Mouse (Mus musculus) CH12.LX (cell line): ENCODE results near the gene Pate2. TPM values are rescaled to one million over a fixed set of nuclear protein-coding genes. Genes with fewer than 3 reads are reported as not detected.

Experiments used
- DNase-seq: peaks from one replicate; pipeline ENCODE4 v3.0.0-alpha.2; 2013; ENCODE audit errors: extremely low read depth
- H3K27ac ChIP-seq: 2 replicates; pipeline ENCODE4 v1.5.1; 2012; ENCODE audit warnings: low read depth, mild to moderate bottlenecking, control low read depth, moderate library complexity; ENCODE audit not compliant: insufficient read depth
- H3K27me3 ChIP-seq: replicated peaks from 2 replicates; pipeline ENCODE3; 2012; ENCODE audit warnings: inconsistent platforms
- H3K36me3 ChIP-seq, 2 experiments: replicated peaks in 1 of 2; 2 replicates each; pipeline versions ENCODE3 to v1.6.1; 2012; ENCODE audit warnings: inconsistent platforms in 1 of 2, low read length in 1 of 2, mild to moderate bottlenecking in 1 of 2, mixed read lengths in 1 of 2, moderate library complexity in 1 of 2; ENCODE audit not compliant: control insufficient read depth in 1 of 2, insufficient read depth in 1 of 2
- H3K4me1 ChIP-seq, 2 experiments: 2 replicates each; pipeline ENCODE4 v1.6.1; 2012; ENCODE audit warnings: inconsistent platforms in 1 of 2, moderate library complexity in 1 of 2; ENCODE audit not compliant: insufficient read depth in 2 of 2, control insufficient read depth in 1 of 2
- H3K4me2 ChIP-seq: 2 replicates; pipeline ENCODE4 v1.6.1; 2012; ENCODE audit warnings: low read depth, mild to moderate bottlenecking, control low read depth; ENCODE audit not compliant: poor library complexity, insufficient read depth, severe bottlenecking
- H3K4me3 ChIP-seq, 3 experiments: fragments of 150-350 bp in 1 of 3; sonication (generic) in 1 of 3; replicated peaks in 1 of 3; 2 replicates each; pipeline versions ENCODE3 to v1.5.1; 2011 to 2012; ENCODE audit warnings: low read depth in 2 of 3, low read length in 2 of 3, mild to moderate bottlenecking in 2 of 3, moderate library complexity in 2 of 3, control low read depth in 1 of 3, improper control_type of control experiment in 1 of 3, inconsistent platforms in 1 of 3, mixed read lengths in 1 of 3; ENCODE audit not compliant: poor library complexity in 1 of 3
- H3K79me2 ChIP-seq: replicated peaks from 2 replicates; pipeline ENCODE4 v1.6.1; 2012; ENCODE audit warnings: mild to moderate bottlenecking, moderate library complexity; ENCODE audit not compliant: control insufficient read depth, poor library complexity, insufficient read depth, severe bottlenecking; ENCODE audit errors: extremely low read depth
- H3K9ac ChIP-seq: 2 replicates; pipeline ENCODE4 v1.6.1; 2012; ENCODE audit warnings: low read depth, mild to moderate bottlenecking, control low read depth, moderate library complexity; ENCODE audit not compliant: insufficient read depth
- H3K9me3 ChIP-seq: replicated peaks from 2 replicates; pipeline ENCODE3; 2012; ENCODE audit warnings: low read length, inconsistent platforms, mixed read lengths
- BHLHE40 ChIP-seq: IDR thresholded peaks from 2 replicates; pipeline ENCODE4 v1.6.1; 2011; ENCODE audit warnings: mild to moderate bottlenecking, low read depth, low read length, improper control_type of control experiment
- CHD1 ChIP-seq: IDR thresholded peaks from 2 replicates; pipeline ENCODE4 v1.6.1; 2012; ENCODE audit warnings: low read depth, low read length, improper control_type of control experiment, inconsistent platforms
- CHD2 ChIP-seq: IDR thresholded peaks from 2 replicates; pipeline ENCODE4 v1.6.1; 2011; ENCODE audit warnings: low read length, improper control_type of control experiment
- CTCF ChIP-seq, 2 experiments: IDR thresholded peaks in 1 of 2; conservative IDR thresholded peaks in 1 of 2; 2 replicates each; pipeline ENCODE4 v1.5.1; 2011 to 2012; ENCODE audit warnings: low read depth in 2 of 2, low read length in 2 of 2, improper control_type of control experiment in 1 of 2, inconsistent platforms in 1 of 2, mild to moderate bottlenecking in 1 of 2, moderate library complexity in 1 of 2
- E2F4 ChIP-seq: IDR thresholded peaks from 2 replicates; pipeline ENCODE4 v1.6.1; 2011; ENCODE audit warnings: low read depth, low read length, improper control_type of control experiment; ENCODE audit not compliant: insufficient replicate concordance
- ELF1 ChIP-seq: IDR thresholded peaks from 2 replicates; pipeline ENCODE4 v1.6.1; 2014; ENCODE audit warnings: low read depth, mild to moderate bottlenecking, inconsistent platforms, low read length, improper control_type of control experiment
- EP300 ChIP-seq: IDR thresholded peaks from 2 replicates; pipeline ENCODE4 v1.6.1; 2011; ENCODE audit warnings: low read length, improper control_type of control experiment
- ETS1 ChIP-seq: conservative IDR thresholded peaks from 2 replicates; pipeline ENCODE4 v1.6.1; 2012; ENCODE audit warnings: low read depth, mild to moderate bottlenecking, inconsistent platforms, low read length, improper control_type of control experiment, moderate library complexity
- GABPA ChIP-seq: IDR thresholded peaks from 2 replicates; pipeline ENCODE4 v1.6.1; 2012; ENCODE audit warnings: low read depth, low read length, improper control_type of control experiment, inconsistent platforms; ENCODE audit not compliant: insufficient replicate concordance
- HCFC1 ChIP-seq: IDR thresholded peaks from 2 replicates; pipeline ENCODE4 v1.6.1; 2012; ENCODE audit warnings: low read depth, mild to moderate bottlenecking, inconsistent platforms, low read length, improper control_type of control experiment
- IRF4 ChIP-seq: IDR thresholded peaks from 2 replicates; pipeline ENCODE4 v1.6.1; 2014; ENCODE audit warnings: low read depth, mild to moderate bottlenecking, inconsistent platforms, low read length, improper control_type of control experiment
- JUN ChIP-seq: IDR thresholded peaks from 2 replicates; pipeline ENCODE4 v1.6.1; 2011; ENCODE audit warnings: low read depth, mild to moderate bottlenecking, low read length, improper control_type of control experiment, moderate library complexity; ENCODE audit not compliant: insufficient read depth
- JUND ChIP-seq: conservative IDR thresholded peaks from 2 replicates; pipeline ENCODE4 v1.6.1; 2011; ENCODE audit warnings: low read depth, low read length, improper control_type of control experiment
- KAT2A ChIP-seq: IDR thresholded peaks from 2 replicates; pipeline ENCODE4 v1.6.1; 2012; ENCODE audit warnings: low read length, improper control_type of control experiment, inconsistent platforms; ENCODE audit not compliant: insufficient replicate concordance
- MAFK ChIP-seq: IDR thresholded peaks from 2 replicates; pipeline ENCODE4 v1.6.1; 2011; ENCODE audit warnings: low read length, improper control_type of control experiment; ENCODE audit not compliant: insufficient replicate concordance
- MAX ChIP-seq: IDR thresholded peaks from 2 replicates; pipeline ENCODE4 v1.6.1; 2011; ENCODE audit warnings: low read length, improper control_type of control experiment
- MAZ ChIP-seq: IDR thresholded peaks from 2 replicates; pipeline ENCODE4 v1.6.1; 2012; ENCODE audit warnings: low read depth, mild to moderate bottlenecking, inconsistent platforms, low read length, improper control_type of control experiment, moderate library complexity
- MEF2A ChIP-seq: IDR thresholded peaks from 2 replicates; pipeline ENCODE4 v1.6.1; 2014; ENCODE audit warnings: low read depth, mild to moderate bottlenecking, inconsistent platforms, low read length, improper control_type of control experiment, borderline replicate concordance
- MXI1 ChIP-seq: IDR thresholded peaks from 2 replicates; pipeline ENCODE4 v1.6.1; 2011; ENCODE audit warnings: mild to moderate bottlenecking, low read depth, low read length, improper control_type of control experiment
- MYC ChIP-seq: IDR thresholded peaks from 2 replicates; pipeline ENCODE4 v1.6.1; 2011; ENCODE audit warnings: low read depth, mild to moderate bottlenecking, improper control_type of control experiment, low read length
- NELFE ChIP-seq: IDR thresholded peaks from 2 replicates; pipeline ENCODE4 v1.6.1; 2011; ENCODE audit warnings: low read depth, low read length, improper control_type of control experiment
- NRF1 ChIP-seq: IDR thresholded peaks from 2 replicates; pipeline ENCODE4 v1.6.1; 2014; ENCODE audit warnings: low read depth, mild to moderate bottlenecking, inconsistent platforms, low read length, improper control_type of control experiment, moderate library complexity
- PAX5 ChIP-seq: IDR thresholded peaks from 2 replicates; pipeline ENCODE4 v1.6.1; 2012; ENCODE audit warnings: low read length, inconsistent platforms, mixed read lengths
- POLR2A ChIP-seq: IDR thresholded peaks from 2 replicates; pipeline ENCODE4 v1.6.1; 2011; ENCODE audit warnings: low read depth, mild to moderate bottlenecking, improper control_type of control experiment, low read length
- POLR2AphosphoS2 ChIP-seq: IDR thresholded peaks from 2 replicates; pipeline ENCODE4 v1.6.1; 2011; ENCODE audit warnings: low read depth, low read length, improper control_type of control experiment
- RAD21 ChIP-seq: IDR thresholded peaks from 2 replicates; pipeline ENCODE4 v1.6.1; 2011; ENCODE audit warnings: low read depth, mild to moderate bottlenecking, low read length, improper control_type of control experiment, moderate library complexity
- RCOR1 ChIP-seq: conservative IDR thresholded peaks from 2 replicates; pipeline ENCODE4 v1.6.1; 2012; ENCODE audit warnings: low read depth, mild to moderate bottlenecking, inconsistent platforms, low read length, improper control_type of control experiment
- SIN3A ChIP-seq: IDR thresholded peaks from 2 replicates; pipeline ENCODE4 v1.6.1; 2012; ENCODE audit warnings: low read length, improper control_type of control experiment, inconsistent platforms
- SMC3 ChIP-seq: IDR thresholded peaks from 2 replicates; pipeline ENCODE4 v1.6.1; 2011; ENCODE audit warnings: low read depth, low read length, improper control_type of control experiment
- TBP ChIP-seq: conservative IDR thresholded peaks from 2 replicates; pipeline ENCODE4 v1.6.1; 2011; ENCODE audit warnings: low read depth, low read length, improper control_type of control experiment
- TCF12 ChIP-seq: IDR thresholded peaks from 2 replicates; pipeline ENCODE4 v1.6.1; 2014; ENCODE audit warnings: low read depth, mild to moderate bottlenecking, inconsistent platforms, low read length, improper control_type of control experiment
- UBTF ChIP-seq: IDR thresholded peaks from 2 replicates; pipeline ENCODE4 v1.6.1; 2012; ENCODE audit warnings: low read depth, mild to moderate bottlenecking, inconsistent platforms, low read length, improper control_type of control experiment, moderate library complexity
- USF1 ChIP-seq: IDR thresholded peaks from 2 replicates; pipeline ENCODE4 v1.6.1; 2014; ENCODE audit warnings: low read depth, mild to moderate bottlenecking, inconsistent platforms, low read length, improper control_type of control experiment
- USF2 ChIP-seq: conservative IDR thresholded peaks from 2 replicates; pipeline ENCODE4 v1.6.1; 2011; ENCODE audit warnings: low read depth, low read length, improper control_type of control experiment
- ZC3H11A ChIP-seq: IDR thresholded peaks from 2 replicates; pipeline ENCODE4 v1.6.1; 2012; ENCODE audit warnings: low read depth, mild to moderate bottlenecking, inconsistent platforms, low read length, improper control_type of control experiment
- ZKSCAN1 ChIP-seq: IDR thresholded peaks from 2 replicates; pipeline ENCODE4 v1.6.1; 2012; ENCODE audit warnings: low read depth, inconsistent platforms, low read length, improper control_type of control experiment, borderline replicate concordance
- ZNF384 ChIP-seq: IDR thresholded peaks from 2 replicates; pipeline ENCODE4 v1.6.1; 2012; ENCODE audit warnings: low read depth, low read length, improper control_type of control experiment, inconsistent platforms
- dilution Hi-C: fragments of 300-500 bp; cut with MboI; formaldehyde crosslinking; loops from 2 replicates; pipeline ENCODE4 v1.14.3; 2020; ENCODE audit warnings: low sequenced_read_pairs; ENCODE audit not compliant: extremely low pct_unique_long_range_greater_than_20kb, extremely low pct_ligation_motif_present
- in situ Hi-C: fragments of 300-500 bp; cut with MboI; formaldehyde crosslinking; loops from 3 replicates; pipeline ENCODE4 v1.14.3; 2019; ENCODE audit warnings: low sequenced_read_pairs, low pct_ligation_motif_present, low pct_unique_long_range_greater_than_20kb, mixed read lengths
- polyA plus RNA-seq: library from polyadenylated mRNA; unstranded; fragments of >175 nt; gene quantifications from 2 replicates; pipeline ENCODE4 v1.2.1, GENCODE M21; 2012; ENCODE audit warnings: low read depth; ENCODE audit not compliant: insufficient read length
- total RNA-seq, 2 experiments: library from RNA; depleted of rRNA; stranded (reverse); fragments of 300-350 nt in 1 of 2; fragments of >200 nt in 1 of 2; gene quantifications; 2 replicates each; pipeline ENCODE4 v1.2.3; 2012 to 2014

The Pate2 gene
- 0.17 and 1.0 TPM in 2 replicates for total RNA-seq (2012; rRNA removed)
- 0.24 and 0.59 TPM in 2 replicates for total RNA-seq (2014; rRNA removed)
- polyA plus RNA-seq: 0.41 and 0.68 TPM in 2 replicates

- dilution Hi-C loops (no loop called here), in situ Hi-C loops (no loop called here)
- H3K4me1 ChIP-seq: peaks cover 0 to 32% of the 10 kb centered on the region in 2 experiments; a peak in 2 of 4 replicates
- no peaks in the 10 kb centered on the region for H3K27me3 ChIP-seq
- peak within 1 kb of the TSS; percentile 69 to 95 (median 88) for H3K4me3 ChIP-seq
- H3K4me2 ChIP-seq: peak within 1 kb of the TSS; percentile 61
- peak within 1 kb of the TSS; percentile 79 for H3K27ac ChIP-seq
- peak within 1 kb of the TSS; percentile 55 for H3K9ac ChIP-seq
- H3K36me3 ChIP-seq: peaks cover 21 to 31% of the 10 kb centered on the region in 2 experiments
- DNase-seq: peak; percentile 98
- peaks cover 23% of the 10 kb centered on the region for H3K79me2 ChIP-seq
- H3K9me3 ChIP-seq: no peaks in the 10 kb centered on the region
- no peak for TF ChIP-seq PAX5
- TF ChIP-seq GABPA: no peak
- no peak for TF ChIP-seq JUND
- no peak for TF ChIP-seq ZC3H11A
- no peak for TF ChIP-seq USF1
- no peak for TF ChIP-seq RAD21
- peak; percentile 41; the same call in 1 of the 2 replicates for TF ChIP-seq UBTF
- peak; percentile 25; the same call in 1 of the 2 replicates for TF ChIP-seq MEF2A
- no peak; the same call in none of the 2 replicates for TF ChIP-seq MXI1
- TF ChIP-seq MAZ: no peak
- peak; percentile 49; the same call in 1 of the 2 replicates for TF ChIP-seq MYC
- TF ChIP-seq TCF12: peak; percentile 50; the same call in 1 of the 2 replicates
- peak in 1 of 2 experiments; percentile 17; a peak in 2 of 4 replicates for TF ChIP-seq CTCF (conservative IDR thresholded peaks at IDR 0.05 in 1 of 2, IDR thresholded peaks at IDR 0.05 in 1 of 2; ENCODE audit: low read depth in 2 of 2, low read length in 2 of 2)
- TF ChIP-seq E2F4: no peak
- TF ChIP-seq EP300: no peak
- TF ChIP-seq CHD2: no peak; the same call in 1 of the 2 replicates
- TF ChIP-seq HCFC1: peak; percentile 51
- no peak for TF ChIP-seq ETS1
- TF ChIP-seq JUN: no peak
- peak; percentile 51; the same call in 1 of the 2 replicates for TF ChIP-seq POLR2AphosphoS2
- peak; percentile 83 for TF ChIP-seq TBP
- no peak for TF ChIP-seq ZNF384
- TF ChIP-seq USF2: no peak
- TF ChIP-seq IRF4: no peak; the same call in 1 of the 2 replicates
- TF ChIP-seq POLR2A: peak; percentile 90
- no peak for TF ChIP-seq RCOR1
- TF ChIP-seq SIN3A: peak; percentile 66; the same call in 1 of the 2 replicates
- peak; percentile 94 for TF ChIP-seq ELF1
- peak; percentile 78; the same call in 1 of the 2 replicates for TF ChIP-seq NELFE
- TF ChIP-seq BHLHE40: peak; percentile 63
- no peak for TF ChIP-seq MAFK
- TF ChIP-seq SMC3: no peak
- TF ChIP-seq KAT2A: no peak
- no peak for TF ChIP-seq ZKSCAN1
- TF ChIP-seq NRF1: peak; percentile 97
- TF ChIP-seq CHD1: no peak
- TF ChIP-seq MAX: peak; percentile 69; the same call in 1 of the 2 replicates
Observed at GRCm38 (mm10) chr9:35569571-35570534, at the start of gene Pate2, which contains the start of gene Hyls1. TSS of gene Pate2 (plus strand) at chr9:35570284. TSS of gene Hyls1 (minus strand) at chr9:35570398.
